Mouse (Mus musculus) layer of hippocampus, adult 9-10 months (tissue): Measurements from ENCODE around the gene Hirip3.
"Not testable (repeated sequence)": the region's sequence is repeated elsewhere in the genome, so short reads cannot be mapped to it uniquely, and the experiment has no call there.

Experiments
- DNase-seq: peaks from one replicate; pipeline ENCODE4 v3.0.0; 2022; ENCODE audit warnings: low spot score

The Hirip3 gene

DNA sequence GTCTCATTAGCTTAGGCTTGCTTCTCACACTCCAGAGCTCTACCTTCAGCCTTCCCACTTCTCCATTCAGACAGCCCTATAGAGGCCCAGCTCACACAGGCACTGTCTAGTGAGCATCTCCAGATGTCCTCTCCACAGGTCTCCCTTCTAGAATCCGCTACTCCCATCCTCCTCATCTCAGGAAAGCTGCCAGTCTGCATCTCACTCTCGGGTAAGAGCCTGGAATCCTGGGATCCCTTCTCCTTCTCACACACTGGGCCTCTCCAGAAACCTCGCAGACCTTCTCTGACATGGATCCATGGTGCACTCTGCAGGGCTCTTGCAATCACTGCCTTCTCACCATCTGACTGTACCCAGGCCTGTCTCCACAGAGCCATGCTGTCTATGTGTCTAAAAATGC lies 6.1 kb upstream of the Hirip3 start:
- DNase-seq, result no peak

DNA sequence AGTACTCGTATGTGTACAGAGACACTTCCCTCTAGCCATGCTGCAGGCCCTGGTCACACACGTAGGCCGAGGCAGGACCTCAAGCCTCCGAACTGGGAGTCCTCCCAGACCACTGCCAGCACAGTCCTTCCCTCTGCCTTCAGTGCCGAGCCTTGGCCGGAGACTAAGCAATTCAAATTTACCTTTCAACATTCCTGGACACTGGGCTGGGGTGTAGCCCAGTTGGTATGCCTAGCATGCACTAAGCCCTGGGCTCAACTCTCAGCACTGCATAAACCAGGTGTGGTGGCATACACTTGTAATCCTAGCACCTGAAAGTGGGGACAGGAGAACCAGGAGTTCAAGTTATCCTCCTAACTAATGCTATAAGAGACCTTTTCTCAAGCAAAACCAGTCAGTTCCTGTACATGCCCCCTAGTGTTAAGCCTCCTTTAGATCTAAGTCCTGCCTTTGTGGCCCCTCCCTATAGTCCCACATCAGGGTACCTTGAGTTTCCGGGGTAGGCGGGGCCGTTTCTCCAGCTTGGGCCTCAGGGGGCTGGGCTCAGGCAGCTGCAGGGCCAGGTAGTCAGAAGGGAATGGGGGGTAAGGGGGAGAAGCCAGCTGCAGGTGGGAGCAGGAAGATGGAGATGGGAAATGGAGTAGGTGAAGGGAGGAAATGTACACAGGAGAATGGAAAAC lies 4.9 kb upstream of the Hirip3 start:
- no peak for DNase-seq

DNA sequence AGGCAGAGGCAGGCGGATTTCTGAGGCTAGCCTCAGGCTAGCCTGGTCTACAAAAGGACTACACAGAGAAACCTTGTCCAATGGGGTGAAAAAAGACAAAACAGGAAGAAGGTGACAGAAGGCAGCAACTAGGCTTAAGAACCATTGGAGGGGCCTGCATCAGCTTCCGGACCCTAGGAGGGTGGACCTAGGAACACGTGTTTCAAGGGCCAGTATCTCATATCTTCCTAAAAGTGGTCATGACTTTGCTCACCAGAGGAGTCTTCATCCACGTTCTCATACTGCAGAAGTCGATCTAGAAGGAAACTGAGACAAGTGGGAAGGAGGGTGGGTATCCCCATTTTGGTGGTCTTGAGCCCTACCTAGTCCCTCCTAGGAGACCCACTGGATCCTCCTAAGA lies 785 bp upstream of the Hirip3 start:
- no peak for DNase-seq

DNA sequence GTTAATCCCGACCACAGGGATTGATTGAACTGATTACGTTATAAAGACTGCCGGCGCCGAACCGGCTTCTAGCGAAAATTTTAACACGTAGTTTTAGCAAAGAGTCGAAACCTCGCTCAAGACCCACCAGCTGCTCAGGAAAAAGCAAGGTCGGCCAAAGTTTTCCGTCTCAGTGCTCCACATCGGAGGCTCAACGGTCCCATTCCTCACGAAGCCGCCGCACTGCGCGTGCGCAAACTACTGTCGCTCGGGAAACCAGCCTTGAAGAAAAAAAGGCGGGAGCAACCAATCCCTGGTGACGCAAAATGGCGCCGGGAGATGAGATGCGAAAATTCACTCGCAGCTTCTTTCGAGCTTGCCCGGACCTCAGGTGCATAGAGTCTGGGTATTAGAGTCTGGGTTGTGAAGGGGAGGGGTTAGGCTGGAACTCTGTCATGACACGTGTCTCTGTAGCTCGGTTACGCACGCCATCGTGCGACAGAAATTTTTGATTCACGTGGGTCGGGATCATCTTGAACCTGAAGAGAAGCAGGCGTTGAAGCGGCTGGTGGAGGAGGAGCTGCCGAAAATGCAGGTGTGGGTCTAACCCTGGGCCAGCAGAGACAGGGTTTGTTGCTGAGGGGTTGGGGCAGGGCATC lies 494 bp downstream of the Hirip3 start, which contains the start of gene Ino80e:
Ino80e (minus strand) TSS at position 231 of the 638 bp plus-strand sequence.
- DNase-seq, result peak; percentile 80

DNA sequence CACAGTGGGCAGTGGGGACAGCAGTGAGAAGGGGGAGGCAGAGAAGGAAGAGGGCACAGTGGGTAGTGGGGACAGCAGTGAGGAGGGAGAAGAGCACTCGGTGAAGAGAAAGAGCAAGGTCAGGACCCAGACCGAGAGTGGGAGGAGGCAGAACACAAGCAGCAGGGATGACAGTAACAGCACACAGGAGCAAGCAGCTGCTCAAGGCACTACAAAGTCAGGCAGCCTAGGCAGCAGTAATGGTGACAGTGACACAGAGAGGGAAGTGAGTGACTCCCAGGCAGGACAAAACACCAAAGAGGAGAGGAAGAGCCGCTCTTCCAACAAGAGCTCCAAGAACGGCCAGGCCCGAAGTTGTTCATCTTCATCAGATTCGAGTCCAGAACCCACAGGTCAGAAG lies 2.0 kb downstream of the Hirip3 start:
- no peak for DNase-seq

DNA sequence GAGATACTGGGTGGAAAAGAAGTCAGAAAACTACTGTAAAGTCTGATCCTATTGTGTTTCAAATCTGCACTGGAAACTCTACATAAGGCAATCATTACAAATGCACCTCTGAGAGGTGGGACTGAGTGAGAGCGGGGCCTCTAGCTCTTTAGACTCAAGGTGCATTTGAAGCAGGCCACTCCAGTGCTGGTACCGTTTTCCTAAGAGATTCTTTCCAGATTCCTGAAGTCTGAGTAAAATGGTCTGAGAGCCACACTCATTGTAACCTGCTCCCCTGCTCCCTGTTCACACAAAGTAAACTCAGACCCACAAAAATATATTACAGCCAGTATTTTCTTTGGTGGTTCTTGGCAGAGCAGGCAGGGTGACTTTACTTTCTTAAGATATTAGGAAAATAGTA lies 5.8 kb downstream of the Hirip3 start:
- no peak for DNase-seq

DNA sequence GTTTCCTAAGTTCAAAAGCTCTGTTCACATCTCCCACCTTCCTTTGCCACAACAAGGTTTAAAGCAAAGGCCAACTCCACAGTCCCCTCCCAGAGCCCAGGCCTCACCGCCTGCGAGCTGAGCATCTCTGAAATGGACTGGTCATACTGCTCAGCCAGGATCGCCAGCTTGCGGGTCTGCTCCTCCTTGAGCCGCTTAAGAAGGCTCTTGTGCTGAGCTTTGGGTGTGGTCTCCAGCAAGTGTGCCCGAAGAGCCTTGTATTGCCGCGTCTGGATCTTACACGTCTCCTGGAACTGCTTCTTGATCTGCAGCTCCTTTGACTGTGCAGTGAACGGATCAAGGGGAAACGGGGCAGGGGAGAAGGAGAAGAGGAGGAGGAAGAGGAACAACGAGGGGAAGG lies 6.2 kb downstream of the Hirip3 start:
- DNase-seq, result no peak

DNA sequence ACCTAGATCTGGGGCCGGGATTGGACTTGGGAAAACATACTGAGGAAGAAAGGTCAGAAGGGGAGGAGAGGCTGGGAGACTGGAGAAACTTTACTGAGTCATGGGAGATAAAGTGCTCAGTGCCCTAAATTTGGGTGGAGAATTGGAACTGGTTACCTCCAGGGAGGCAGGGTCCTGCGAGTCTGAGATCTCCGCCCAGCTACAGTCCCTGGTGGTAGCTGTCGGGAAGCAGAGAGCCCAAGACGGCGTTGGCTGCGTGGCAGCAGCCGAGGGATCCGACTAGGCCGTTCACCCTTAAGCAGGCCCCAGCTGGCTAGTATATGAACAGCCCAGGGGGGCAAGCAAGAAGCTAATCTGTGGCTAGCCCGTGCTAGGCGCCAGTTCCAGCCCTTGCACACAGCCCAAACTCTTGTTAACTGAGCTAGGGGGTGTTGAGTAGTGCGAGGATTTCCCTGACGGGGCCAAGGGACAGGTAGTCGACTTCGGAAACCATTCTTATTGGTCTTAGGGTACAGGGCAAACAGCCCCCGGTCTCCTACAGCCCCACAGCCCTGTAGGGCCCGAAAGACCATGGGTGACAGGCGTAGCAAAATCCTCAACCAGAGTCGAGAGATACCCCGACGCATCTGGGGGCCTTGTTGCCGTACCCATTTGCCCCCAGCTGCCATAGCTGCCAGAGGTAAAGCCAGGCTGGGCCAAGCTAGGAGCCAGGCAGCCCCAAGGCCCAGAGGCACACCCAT lies 8.2 kb downstream of the Hirip3 start:
- no peak for DNase-seq

DNA sequence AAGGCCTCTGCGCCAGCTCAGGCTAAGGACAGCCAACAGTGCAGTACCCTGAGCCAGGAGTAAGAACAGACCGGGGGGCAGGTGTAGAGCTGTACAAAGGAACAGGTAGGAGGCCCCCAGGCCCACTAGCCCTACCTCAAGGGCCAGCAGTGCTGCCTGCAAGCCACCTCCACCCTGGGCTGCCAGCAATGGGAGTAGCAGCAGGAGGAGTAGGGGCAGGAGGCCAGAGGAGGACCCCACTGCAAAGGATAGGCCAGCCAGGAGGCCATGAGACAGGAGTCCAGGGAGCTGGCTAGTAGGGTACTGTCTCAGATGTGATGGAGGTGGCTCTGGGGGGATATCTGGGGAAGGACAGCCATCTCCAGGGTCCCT lies 8.7 kb downstream of the Hirip3 start:
- no peak for DNase-seq

DNA sequence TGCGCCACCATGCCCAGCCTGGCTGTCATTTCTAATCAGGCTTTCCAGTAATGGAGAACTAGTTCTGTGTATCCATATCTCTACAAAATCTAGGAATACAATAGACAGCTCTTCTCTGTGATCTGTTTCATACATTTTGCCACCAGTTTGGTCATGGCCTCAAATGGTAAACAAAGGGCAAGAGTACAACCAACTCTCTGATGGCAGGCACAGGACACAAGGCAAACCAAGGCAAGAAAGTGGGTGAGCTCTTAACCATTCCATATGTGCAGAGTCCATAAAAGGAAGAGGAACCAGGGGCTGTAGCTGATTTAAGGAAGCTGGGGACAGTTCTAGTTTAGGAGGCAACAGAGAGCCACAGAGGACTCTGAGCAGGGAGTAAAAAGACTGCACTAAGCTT lies 15.5 kb downstream of the Hirip3 start:
- no peak for DNase-seq

DNA sequence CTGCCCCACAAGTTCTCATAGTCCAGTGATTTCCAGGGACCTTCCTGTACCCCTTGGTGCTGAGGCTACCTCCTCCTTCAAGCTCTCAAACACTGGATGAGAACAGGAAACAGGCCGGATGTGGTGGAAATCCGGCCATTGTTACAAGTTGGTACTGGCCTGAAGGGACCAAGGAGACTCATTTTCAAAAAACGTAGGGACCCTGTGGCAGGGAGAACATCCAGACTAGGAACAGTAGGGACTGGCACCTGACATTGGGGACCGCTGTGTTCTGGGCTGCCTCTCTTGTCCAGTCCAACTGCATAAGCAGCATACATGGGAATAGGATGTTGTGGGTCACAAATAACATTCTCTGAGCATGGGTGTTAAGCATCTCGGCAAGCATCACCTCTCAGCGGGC lies 19.3 kb downstream of the Hirip3 start:
- no peak for DNase-seq

DNA sequence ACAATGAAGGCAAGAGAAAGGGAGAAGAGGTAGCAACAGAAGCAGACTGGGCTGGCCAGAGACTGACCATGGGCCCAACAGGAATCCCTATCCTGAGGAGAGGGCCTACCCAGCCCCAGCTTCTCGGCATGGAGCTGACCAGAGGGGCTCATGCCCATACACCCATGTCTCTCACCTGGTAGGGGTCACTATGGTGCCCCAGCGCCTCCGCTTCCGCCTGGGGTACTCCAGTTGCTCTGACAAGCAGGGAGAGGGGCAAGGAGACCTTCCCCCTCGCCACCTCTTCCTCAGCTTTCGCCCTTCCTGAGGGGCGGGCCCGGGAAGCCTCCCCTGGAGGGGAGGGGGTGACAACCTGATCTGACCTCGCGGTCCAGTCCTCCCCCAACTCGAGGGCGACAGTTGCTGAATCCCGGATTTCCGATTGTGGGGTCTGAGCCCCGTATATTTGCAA lies 22.0 kb downstream of the Hirip3 start:
- no peak for DNase-seq

DNA sequence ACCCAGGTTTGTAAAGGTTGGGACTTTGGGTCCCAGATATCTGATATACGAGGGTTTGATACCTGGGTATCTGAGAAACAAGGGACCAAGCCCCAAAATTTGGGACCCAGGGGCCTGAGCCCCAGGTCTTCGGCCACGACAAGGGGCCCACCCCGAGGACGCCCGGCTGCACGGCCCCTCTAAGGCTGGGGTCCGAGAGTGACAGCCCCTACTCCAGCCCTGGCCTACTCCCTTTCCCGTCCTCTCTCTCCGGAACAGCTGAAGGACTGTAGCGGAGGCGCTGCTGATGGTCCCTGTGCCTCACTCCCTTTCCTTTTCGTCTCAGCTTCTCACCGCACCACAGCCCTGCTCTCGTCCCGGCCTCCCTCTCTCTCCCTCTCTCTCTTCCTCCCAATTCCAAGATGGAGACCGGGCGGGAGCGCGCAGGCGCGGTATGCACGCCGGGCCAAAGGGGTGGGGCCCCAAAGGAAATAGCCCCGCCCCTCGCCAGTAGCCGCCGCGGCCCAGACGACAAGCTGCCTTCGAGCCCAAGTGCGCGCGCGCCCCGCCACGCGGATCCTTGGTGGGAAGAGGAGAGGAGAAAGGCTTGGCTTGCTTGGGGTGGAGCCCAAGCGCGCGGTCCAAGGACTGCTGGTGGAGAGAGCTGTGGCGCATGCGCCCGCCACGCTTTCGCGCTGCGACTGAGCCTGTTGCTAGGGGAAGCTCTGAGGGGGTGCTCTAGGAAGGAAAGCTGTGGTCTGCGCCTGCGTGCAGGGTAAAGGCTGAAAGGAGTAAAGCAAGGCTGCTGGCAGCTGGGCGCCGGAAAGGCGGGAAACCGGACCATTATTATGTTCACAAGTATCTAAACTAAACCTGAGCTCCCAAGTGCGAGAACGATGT lies 22.8 kb downstream of the Hirip3 start, which contains the start of gene Taok2:
Taok2 (minus strand) TSS at position 418 of the 879 bp plus-strand sequence.
- peak; percentile 90 for DNase-seq

DNA sequence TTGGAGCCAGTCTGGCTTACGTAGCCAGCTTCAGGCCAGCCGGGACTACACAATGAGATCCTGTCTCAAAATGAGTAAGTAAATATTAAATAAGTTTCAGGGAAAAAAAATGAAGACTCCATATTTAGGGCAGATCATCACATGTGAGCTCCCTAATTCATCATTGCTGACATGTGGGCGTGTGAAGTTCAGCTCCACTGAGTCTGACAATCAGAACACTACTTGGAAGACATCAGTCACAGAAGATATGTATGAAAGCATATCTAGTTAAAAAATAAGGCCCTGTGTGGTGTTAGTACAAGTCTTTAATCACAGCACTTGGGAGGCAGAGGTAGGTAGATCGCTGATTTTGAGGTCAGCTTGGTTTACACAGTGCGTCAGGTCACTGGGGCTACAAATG lies 25.5 kb downstream of the Hirip3 start:
- DNase-seq, result no peak

DNA sequence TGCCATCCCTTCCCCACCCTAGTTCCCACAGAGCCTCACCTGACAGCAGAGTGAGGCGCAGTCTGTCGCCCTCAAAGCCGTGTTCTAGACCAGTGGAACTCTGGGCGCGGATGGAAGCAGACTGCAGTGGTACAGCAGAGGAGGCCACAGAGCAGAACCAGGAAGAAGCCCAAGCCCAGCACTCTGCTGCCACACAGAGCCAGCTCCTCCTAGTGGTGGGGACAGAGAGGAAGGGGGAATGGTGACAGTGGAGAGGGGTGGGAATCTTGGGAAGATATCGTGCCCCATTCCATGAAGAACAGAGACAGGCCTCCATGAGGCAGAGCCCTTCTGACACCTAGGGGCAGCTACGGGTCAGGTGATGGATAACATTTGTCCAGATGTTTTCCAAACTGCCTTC lies 27.1 kb downstream of the Hirip3 start:
- DNase-seq, result no peak

DNA sequence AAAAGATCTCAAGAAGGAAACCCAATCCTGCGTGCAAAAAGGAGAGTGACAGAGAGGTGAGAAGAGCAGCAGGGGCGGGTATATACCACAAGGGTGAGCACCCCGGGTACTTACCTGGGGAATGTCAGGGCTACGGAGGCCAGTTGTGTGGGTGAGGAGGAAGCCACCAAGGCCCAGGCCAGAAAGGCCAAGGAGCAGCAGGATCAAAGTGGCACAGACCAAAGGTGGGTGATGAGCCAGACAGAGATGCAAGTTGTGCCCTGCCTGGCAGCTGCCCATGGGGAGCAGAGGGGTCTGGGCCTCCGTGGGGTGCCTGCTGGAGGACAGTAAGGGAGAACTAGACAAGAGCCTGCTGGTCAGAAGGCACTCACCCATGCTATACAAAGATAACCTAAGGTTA lies 35.1 kb downstream of the Hirip3 start:
- no peak for DNase-seq

DNA sequence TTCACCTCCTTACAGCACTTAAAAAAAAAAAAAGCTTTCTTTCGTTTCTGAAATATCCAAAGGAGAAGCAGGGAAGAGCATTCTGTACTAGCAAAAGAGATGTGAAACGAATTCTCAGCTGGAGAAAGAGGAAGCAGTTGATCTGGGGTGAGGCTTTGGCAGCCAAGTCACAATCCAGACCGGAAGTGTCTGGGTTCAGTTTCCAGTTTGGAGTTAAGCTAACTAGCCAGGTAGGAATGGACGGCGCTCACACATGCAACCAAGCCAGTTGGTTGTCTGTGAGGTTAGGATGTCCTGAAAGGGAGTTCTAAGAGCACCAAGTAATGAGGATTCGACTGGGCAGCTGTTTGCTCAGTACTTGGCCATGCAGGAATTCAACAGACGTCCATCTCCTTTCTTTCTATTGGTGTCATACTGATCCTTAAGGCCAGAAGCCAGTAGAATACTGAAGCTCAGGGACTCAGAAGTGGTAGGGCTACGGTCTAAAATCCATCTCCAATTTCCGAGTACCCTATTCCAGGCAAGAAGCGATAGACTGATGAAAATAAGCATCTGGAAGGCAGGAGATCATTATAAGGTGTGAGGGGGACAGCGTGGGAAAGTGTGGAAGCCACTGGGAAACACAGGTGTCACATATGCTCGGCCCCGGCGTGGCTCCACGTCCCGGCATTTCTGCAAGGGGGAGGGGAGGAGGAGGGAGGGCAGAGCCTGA lies 35.8 kb downstream of the Hirip3 start:
- DNase-seq, result no peak

DNA sequence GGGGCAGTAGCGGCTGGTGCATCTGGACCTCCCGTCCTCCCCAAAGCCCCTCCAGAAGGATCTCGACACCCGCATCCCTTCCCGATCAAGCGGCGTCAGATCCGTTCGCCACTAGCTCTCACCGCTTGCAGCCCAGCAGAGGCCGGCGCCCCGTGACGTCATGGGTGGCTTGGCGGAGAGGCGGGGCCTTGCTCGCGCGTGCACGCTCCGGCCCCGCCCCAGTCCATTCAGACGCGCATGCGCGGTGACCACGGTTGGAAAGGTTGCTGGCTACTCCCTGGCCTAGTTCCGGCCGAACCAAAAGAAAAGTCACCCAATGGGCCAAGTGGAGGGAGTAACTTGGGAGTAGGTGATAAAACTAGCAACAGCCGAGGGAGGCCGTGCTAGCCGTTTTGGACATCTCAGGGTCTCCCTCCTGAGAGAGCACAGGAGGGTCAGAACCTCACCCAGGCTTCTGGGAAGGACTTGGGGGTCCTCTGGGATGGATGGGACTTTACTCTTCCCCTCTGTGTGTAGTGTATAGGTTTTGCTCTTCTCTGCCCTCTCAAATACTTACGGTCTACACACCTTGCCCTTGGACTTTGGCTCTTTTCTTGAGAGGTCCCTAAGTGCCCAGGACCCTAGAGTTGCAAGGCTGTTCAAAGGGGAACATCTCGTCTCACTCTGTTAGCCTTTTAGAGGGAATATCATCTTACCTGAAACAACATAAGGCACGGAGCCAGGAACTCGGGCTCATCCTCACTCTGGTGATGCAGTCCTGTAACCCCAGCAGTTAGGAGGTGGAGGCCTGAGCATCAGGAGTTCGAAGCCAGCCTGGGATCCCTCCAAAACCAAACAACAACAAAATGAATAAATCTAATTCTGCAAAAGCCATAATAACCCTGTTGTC lies 36.6 kb downstream of the Hirip3 start:
- DNase-seq, result peak; percentile 75

DNA sequence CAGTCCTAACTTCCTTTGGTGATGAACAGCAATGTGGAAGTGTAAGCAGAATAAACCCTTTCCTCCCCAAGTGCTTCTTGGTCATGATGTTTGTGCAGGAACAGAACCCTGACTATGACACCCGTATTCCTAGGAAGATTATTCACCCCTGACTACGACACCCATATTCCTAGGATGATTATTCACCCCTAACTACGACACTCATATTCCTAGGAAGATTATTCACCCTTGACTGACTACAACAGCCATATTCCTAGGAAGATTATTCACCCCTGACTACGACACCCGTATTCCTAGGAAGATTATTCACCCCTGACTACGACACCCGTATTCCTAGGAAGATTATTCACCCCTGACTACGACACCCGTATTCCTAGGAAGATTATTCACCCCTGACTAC lies 38.0 kb downstream of the Hirip3 start:
- not testable (repeated sequence) for DNase-seq

DNA sequence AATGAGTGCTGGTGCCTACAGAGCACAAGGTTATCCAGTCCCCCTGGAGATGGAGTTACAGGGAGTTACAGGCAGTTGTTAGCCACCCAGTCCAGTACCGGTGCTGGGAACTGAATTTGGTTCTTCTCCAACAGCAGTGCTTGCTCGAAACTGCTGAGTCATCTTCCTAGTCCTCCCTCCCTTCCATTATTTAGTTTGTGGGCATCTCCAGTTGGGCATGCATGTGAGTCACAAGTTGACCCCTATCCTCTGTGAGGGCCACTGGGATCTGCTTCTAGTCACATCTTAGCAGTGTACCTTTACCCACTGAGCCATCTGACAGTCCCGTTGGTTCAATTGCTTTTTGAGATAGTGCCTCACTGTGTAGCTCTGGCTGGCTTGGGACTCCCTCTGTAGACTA lies 43.8 kb downstream of the Hirip3 start:
- no peak for DNase-seq

DNA sequence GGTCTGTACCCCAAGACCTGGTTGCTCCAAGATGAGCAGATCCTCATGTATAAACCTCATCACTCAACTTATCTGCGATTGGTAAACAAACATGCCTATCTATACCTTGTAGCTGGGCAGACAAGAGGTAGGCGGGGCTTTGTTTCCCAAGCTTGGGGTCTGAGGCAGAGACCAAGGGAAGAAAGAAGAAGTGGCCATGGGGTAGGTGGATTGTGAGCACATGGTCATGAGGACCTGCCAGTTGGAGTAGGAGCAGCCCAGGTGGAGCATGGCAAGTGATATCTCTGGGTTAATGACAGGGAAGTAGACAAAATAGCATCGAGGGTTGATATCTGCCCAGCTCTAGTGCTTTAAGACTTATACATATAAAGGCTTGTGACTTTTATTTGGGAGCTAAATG lies 53.1 kb downstream of the Hirip3 start:
- DNase-seq, result no peak
